Mouse (Mus musculus): ENCODE measurements around the gene Ahcy. TPM values are rescaled to one million over a fixed set of nuclear protein-coding genes. Genes with fewer than 3 reads are reported as not detected.

The Ahcy gene
- polyA plus RNA-seq, 1 experiment from 2014 or later: 110 TPM

DNA sequence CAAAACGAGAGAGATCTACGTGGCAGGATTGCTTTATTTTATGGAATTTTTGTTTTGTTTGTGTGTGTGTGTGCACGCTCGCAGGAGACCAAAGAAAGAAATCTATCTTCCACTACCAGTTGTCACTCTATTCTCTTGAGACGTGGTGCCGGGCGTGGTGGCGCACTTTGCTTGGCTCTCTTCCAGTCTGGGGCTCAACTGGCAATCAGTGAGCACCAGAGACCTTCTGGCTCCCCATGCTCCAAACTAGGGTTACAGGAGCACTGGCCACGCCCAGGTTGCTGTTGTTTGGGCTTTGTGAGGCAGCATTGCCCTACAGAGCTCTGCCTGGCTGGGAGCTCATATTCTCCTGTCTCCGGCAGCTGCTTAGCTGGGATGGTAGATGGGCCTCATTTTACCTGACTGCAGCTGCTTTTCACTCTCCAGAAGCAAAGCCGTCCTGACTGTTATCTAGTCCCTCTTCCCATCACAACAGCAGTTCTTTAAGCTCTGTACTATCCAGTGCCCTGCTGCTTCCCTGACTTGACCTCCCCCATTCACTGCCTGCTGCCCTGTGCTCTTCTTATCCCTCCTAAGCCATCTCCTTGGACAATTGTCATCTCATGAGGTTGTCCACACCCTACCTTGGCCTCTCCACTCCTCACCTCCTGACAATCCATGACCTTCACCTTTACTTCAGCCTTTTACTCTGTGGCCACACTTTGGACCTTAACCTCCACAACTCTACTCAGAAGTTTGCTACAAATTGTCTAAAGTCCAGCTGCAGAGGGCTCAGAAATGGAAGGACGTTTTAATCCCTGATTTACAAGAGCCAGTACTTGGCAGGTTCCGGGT is 16.8 kb upstream of the Ahcy start:
- Histone ChIP-seq H3K27ac (no peak overlapping the region), H3K4me1 (replicated peaks) (0 out of 2 replicates have a peak, but pooled peaks cover 3% of the 10 kb centered on the region), H3K4me3 (replicated peaks) (no peak overlapping the region), H3K27me3 (replicated peaks) (no peaks in the 10 kb centered on the region), H3K9me3 (no peaks in the 10 kb centered on the region), H3K4me2 (replicated peaks) (no peak overlapping the region), H3K9ac (no peak overlapping the region), H3K36me3 (no peaks in the 10 kb centered on the region)
- ATAC-seq: peak; percentile 45; the same call in 1 of the 2 replicates
- WGBS: 67% methylated on average over 13 of the region's 13 CpGs

DNA sequence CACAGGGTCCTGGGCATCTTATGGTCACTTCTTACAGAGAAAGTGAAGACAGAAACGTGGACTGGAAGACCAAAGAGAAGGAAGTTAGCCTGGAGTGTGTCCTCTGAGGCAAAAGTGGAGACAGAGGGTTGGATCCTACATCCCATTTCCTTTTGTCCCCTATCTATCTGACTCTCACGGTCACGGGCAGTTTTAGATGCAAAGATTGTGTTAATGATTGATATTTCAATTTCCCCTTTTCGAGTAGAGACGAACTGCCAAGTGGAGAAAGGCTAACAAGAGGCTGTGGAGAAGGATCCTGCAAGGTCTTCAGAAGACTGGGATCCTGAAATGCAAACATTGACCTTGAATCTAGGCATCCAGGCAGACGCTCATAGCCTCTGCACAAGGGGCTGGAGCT is 14.0 kb upstream of the Ahcy start:
- 0 out of 2 replicates have a peak, but pooled peaks cover 3% of the 10 kb centered on the region for H3K4me1 ChIP-seq (replicated peaks)
- H3K9me3 ChIP-seq: no peaks in the 10 kb centered on the region
- H3K4me2 ChIP-seq (replicated peaks): no peak overlapping the region
- H3K4me3 ChIP-seq (replicated peaks): no peak overlapping the region
- H3K36me3 ChIP-seq: no peaks in the 10 kb centered on the region
- no peak for ATAC-seq
- no peak overlapping the region for H3K9ac ChIP-seq
- no peak overlapping the region for H3K27ac ChIP-seq
- H3K27me3 ChIP-seq (replicated peaks): no peaks in the 10 kb centered on the region
- 65% methylated on average over 6 of the region's 6 CpGs for WGBS

DNA sequence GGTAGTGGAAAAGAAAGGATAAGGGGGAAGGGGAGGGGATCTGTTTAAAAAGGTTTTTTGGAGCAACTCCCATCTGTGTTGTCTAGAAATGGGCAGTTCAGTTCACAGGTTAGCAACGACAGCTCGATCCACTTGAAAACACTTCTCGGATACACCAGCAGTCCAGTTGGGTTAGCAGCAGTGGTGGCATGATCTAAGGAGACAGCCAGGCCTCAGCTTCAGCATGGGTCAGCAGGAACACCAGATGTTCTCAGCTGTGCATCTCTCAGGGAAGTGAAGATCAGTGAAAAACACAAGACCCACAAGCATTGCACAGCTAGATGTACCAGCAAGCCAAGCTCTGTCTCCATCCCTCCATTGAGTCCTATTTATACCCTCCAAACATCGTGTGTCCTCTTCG is 12.0 kb upstream of the Ahcy start:
- WGBS: 82% methylated on average over 5 of the region's 5 CpGs
- Histone ChIP-seq H3K36me3 (no peaks in the 10 kb centered on the region), H3K27ac (no peak overlapping the region), H3K4me3 (replicated peaks) (no peak overlapping the region), H3K9me3 (no peaks in the 10 kb centered on the region), H3K9ac (no peak overlapping the region), H3K27me3 (replicated peaks) (no peaks in the 10 kb centered on the region), H3K4me1 (replicated peaks) (0 out of 2 replicates have a peak, but pooled peaks cover 3% of the 10 kb centered on the region), H3K4me2 (replicated peaks) (no peak overlapping the region)
- no peak for ATAC-seq

DNA sequence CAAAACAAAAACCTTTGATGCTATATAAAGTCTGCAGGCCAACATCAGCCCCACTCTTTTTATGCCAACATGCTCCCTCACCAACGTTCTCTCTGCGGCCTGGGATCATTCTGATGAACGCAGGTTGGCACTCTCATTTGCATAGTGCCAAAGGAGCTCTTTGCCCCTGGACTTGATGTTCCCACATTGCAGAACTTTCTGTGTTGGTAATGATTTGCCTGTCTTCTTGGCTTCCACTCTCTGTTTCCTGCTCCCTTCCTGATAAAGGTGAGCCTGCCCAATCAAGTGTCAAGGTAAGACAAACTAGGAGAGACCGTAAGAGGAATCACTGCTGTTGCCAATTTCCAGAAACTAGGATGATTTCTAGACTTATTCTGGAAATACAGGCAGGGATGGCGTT is 10.2 kb upstream of the Ahcy start:
- 86% methylated on average over 5 of the region's 5 CpGs for WGBS
- H3K36me3 ChIP-seq: no peaks in the 10 kb centered on the region
- H3K4me3 ChIP-seq (replicated peaks): no peak overlapping the region
- no peak for ATAC-seq
- H3K27me3 ChIP-seq (replicated peaks): no peaks in the 10 kb centered on the region
- no peak overlapping the region for H3K9ac ChIP-seq
- no peaks in the 10 kb centered on the region for H3K9me3 ChIP-seq
- no peak overlapping the region for H3K4me2 ChIP-seq (replicated peaks)
- H3K4me1 ChIP-seq (replicated peaks): 0 out of 2 replicates have a peak, but pooled peaks cover 3% of the 10 kb centered on the region
- H3K27ac ChIP-seq: no peak overlapping the region

DNA sequence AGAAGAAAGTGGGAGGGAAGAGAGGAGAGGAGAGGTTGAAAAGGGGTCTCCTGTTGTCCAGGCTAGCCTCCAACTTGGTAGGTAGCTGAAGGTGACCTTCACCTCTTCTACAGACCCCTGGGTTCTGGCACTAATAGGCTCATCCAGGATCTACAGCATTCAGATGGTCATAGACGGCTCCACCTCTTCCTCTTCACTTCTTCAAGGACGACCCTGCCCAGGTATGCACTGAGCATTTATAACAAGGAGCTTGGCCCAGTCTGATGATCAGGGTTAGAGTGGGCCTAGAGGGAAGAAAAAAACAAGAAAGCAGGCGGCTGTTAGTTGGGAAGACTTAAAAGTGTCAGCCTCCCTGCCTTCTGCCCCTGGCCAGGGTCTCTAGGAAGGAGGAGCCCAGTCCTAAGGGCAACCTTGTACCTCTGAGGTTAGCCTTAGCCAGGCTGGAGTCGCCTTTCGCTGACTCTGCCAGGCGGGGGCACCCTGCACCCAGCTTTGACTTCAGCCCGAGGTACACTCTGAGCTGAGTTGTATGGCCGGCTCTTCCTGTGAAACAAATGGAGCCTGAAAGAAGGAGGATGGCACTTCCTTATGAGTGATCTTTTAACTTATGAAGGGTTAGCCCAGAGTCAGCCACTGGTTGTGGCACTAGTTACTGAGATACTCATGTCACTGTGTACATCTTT is 8.0 kb upstream of the Ahcy start:
- Histone ChIP-seq H3K4me2 (replicated peaks) (no peak overlapping the region), H3K36me3 (no peaks in the 10 kb centered on the region), H3K27me3 (replicated peaks) (no peaks in the 10 kb centered on the region), H3K9me3 (no peaks in the 10 kb centered on the region), H3K27ac (no peak overlapping the region), H3K4me3 (replicated peaks) (no peak overlapping the region), H3K9ac (no peak overlapping the region), H3K4me1 (replicated peaks) (0 out of 2 replicates have a peak, but pooled peaks cover 3% of the 10 kb centered on the region)
- ATAC-seq: peak; percentile 91
- 18% methylated on average over 8 of the region's 8 CpGs for WGBS

DNA sequence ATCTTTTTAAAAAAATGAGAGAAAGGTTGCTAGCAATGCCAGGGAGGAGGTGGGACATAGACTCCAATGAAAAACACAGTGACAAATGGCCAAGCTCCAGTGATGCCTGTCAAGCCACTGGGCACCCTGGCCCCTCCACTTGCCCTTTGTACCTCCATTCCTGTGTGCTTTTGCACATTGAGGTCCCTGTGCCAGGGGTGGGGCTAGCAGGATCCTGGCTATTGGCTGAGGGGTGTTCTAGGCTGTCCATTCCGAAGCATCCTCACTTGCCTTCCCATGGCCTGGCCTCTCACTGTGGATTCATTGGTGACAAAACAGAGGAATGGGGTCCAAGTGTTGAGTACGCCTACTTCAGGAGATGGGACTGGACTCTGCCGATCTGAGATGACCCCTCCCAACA is 6.8 kb upstream of the Ahcy start:
- 86% methylated on average over 3 of the region's 3 CpGs for WGBS
- no peaks in the 10 kb centered on the region for H3K36me3 ChIP-seq
- ATAC-seq: no peak

DNA sequence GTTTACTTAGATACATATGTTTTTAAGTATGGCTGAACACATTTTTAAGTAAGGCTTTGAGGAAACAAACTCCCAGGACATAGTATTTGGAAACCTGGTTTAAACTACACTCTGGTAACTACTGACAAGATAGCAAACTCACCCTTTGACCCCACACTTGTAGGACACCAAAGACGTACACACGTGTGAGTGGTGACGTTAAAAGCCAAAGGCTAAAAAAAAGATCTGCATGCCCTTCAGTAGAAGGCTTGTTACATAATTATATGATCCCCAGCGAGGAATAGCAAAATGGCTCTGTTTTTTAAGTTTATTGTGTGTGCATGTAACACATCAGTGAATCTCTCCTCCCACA is 5.9 kb upstream of the Ahcy start:
- Histone ChIP-seq H3K9me3 (no peaks in the 10 kb centered on the region), H3K4me1 (replicated peaks) (peaks cover 9% of the 10 kb centered on the region), H3K4me2 (replicated peaks) (no peak overlapping the region), H3K27ac (no peak overlapping the region), H3K4me3 (replicated peaks) (no peak overlapping the region), H3K9ac (no peak overlapping the region), H3K27me3 (replicated peaks) (no peaks in the 10 kb centered on the region), H3K36me3 (no peaks in the 10 kb centered on the region)
- WGBS: 56% methylated on average over 4 of the region's 4 CpGs
- ATAC-seq: no peak

More for the DNA sequence above, 6.8 kb upstream of the Ahcy start:
- Histone ChIP-seq H3K4me3 (replicated peaks) (no peak overlapping the region), H3K27me3 (replicated peaks) (no peaks in the 10 kb centered on the region), H3K4me1 (replicated peaks) (0 out of 2 replicates have a peak, but pooled peaks cover 3% of the 10 kb centered on the region), H3K27ac (no peak overlapping the region), H3K4me2 (replicated peaks) (no peak overlapping the region), H3K9ac (no peak overlapping the region), H3K9me3 (no peaks in the 10 kb centered on the region)

DNA sequence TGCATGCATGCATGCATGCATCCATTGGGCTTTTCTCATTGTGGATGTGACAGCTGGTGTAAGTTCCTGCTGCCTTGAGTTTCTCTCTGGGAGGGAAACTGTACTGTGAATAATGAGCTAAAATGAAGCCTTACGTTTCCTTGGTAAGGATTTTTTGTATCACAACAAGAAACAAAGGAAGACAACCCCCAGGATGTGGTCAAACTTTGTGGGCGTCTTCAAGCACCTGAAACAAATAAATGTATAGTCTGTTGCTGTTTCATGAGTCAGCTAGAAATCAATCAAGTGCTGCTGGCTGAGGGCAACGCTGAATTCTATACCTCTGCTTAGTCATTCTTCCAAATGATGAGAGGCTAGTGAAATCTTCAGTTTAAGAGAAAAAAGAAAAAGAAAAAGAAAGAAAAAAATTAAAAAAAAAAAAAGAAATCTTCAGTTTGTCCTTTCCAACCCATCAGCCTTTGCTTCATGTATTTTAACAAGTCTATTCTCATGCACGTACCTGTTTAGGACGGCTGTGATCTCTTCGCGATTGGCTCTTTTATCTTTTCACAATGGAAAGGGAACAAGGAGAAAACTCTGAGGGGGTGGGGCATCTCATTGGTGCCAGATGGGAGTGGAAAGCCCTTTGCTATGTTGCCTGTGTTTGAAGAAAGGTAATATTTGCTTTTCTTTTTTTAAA is 5.3 kb upstream of the Ahcy start:
- no peak overlapping the region for H3K27ac ChIP-seq
- 37% methylated on average over 7 of the region's 7 CpGs for WGBS

DNA sequence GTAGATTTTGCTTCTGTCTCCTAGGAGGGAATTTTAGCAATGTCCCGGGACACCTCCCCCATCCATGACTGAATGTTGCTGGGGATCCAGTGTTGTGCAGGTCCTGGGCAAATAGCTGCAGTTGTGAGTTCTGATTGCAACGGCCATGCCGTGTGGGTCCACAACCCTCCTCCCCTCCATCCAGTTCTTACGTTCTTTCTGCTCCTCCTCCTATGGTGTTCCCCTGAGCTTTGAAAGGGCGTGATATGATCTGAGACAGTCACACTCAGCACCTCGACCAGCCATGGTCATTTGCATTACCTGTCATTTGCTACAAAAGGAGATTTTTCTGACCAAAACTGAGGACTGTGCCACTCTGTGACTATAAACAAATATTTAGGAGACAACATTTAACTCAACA is 1.4 kb upstream of the Ahcy start:
- WGBS: 78% methylated on average over 6 of the region's 6 CpGs
- Histone ChIP-seq H3K9me3 (no peaks in the 10 kb centered on the region), H3K4me2 (replicated peaks) (peak overlapping the region; percentile 76; the same call in 1 of the 2 replicates), H3K9ac (no peak overlapping the region), H3K27me3 (replicated peaks) (no peaks in the 10 kb centered on the region), H3K4me1 (replicated peaks) (peaks cover 27% of the 10 kb centered on the region), H3K4me3 (replicated peaks) (no peak overlapping the region), H3K27ac (no peak overlapping the region), H3K36me3 (no peaks in the 10 kb centered on the region)
- ATAC-seq: no peak

More for the DNA sequence above, 5.3 kb upstream of the Ahcy start:
- peaks cover 14% of the 10 kb centered on the region for H3K4me1 ChIP-seq (replicated peaks)
- H3K4me2 ChIP-seq (replicated peaks): no peak overlapping the region
- no peak for ATAC-seq
- H3K4me3 ChIP-seq (replicated peaks): no peak overlapping the region
- H3K36me3 ChIP-seq: no peaks in the 10 kb centered on the region
- H3K9me3 ChIP-seq: no peaks in the 10 kb centered on the region
- H3K9ac ChIP-seq: no peak overlapping the region
- H3K27me3 ChIP-seq (replicated peaks): no peaks in the 10 kb centered on the region

DNA sequence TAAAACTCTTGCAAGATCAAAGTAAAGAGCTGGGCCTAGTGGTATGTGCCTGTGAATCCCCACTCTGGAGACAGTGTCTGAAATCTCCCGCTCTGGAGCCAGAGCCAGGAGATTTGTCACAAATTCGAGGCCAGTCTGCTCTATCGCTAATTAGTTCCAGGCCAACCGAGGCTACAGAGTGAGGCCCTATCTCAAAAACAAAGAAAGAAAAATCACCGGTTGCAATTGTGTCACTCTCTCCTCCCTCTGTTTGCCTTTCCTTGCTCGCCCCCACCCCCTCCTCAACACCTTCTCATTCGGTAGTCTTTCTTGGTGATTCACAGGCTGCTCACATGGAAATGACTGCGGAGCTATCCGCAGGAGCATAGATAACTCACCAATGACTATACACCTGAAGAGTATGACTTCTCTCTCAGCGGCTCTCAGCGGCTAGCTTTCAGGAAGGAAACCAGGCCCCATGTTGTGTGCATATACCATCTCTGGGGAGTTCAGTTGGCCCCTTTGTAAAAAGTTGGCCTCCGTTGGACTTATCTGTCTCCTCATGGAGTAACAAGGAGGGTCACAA is 551 bp upstream of the Ahcy start:
- Histone ChIP-seq H3K4me3 (replicated peaks) (peak overlapping the region; percentile 67), H3K9me3 (no peaks in the 10 kb centered on the region), H3K27me3 (replicated peaks) (no peaks in the 10 kb centered on the region), H3K36me3 (no peaks in the 10 kb centered on the region), H3K9ac (peak overlapping the region; percentile 87), H3K4me1 (replicated peaks) (peaks cover 27% of the 10 kb centered on the region), H3K27ac (peak overlapping the region; percentile 86), H3K4me2 (replicated peaks) (peak overlapping the region; percentile 76)
- ATAC-seq: peak; percentile 19
- WGBS: 15% methylated on average over 12 of the region's 12 CpGs

DNA sequence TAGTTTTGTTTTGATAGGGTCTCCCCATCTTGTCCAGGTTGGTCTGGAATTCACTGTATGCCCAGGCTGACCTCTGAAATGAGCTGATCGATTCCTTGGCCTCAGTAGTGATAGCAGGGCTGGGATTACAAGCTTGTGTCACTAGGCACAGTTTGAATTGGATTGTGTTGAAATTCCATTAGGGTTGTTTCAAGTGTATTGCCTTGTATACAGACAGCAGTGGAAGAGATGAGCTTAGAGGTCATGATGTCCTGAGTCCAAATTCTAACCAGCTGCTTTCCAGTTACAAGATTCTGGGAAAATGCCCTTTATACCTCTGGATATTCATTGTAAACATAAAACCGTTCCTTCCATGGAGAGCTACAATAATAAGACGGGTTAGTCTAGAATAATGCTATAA is 950 bp downstream of the Ahcy start:
- H3K27ac ChIP-seq: peak overlapping the region; percentile 86; the same call in 1 of the 2 replicates
- WGBS: 7% methylated on average over 3 of the region's 3 CpGs
- H3K36me3 ChIP-seq: no peaks in the 10 kb centered on the region
- peak overlapping the region; percentile 87 for H3K9ac ChIP-seq
- ATAC-seq: no peak
- H3K27me3 ChIP-seq (replicated peaks): no peaks in the 10 kb centered on the region
- H3K9me3 ChIP-seq: no peaks in the 10 kb centered on the region
- H3K4me3 ChIP-seq (replicated peaks): peak overlapping the region; percentile 67
- peak overlapping the region; percentile 76 for H3K4me2 ChIP-seq (replicated peaks)
- peaks cover 27% of the 10 kb centered on the region for H3K4me1 ChIP-seq (replicated peaks)
